Mouse (Mus musculus) right cerebral cortex, postnatal 25 days (tissue): ENCODE results near the gene Wfs1.
"Not testable (repeated sequence)": the region's sequence is repeated elsewhere in the genome, so short reads cannot be mapped to it uniquely, and the experiment has no call there.

Source experiments
- DNase-seq: peaks from one replicate; pipeline ENCODE4 v3.0.0; 2022

Gene Wfs1

DNA sequence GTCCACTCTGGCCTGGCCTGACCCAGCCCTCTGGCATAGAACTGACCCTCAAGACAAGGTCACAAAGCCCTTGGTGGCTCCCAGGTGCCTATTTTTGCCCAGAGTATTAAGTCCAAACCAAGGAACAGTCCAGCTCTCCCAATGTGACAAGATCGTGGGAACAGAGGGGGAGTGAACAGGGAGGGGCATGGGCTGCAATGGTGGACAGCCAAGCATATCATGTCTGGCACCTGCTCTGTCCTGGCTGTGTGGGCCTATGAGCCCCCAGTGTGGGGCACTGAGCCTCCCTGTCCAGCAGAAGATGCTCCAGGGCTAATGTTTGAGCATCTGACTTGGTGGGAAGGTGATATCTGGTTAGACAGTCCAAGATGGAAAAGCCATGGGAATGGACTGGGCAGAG is 2.4 kb downstream of the Wfs1 start:
- DNase-seq = no peak

DNA sequence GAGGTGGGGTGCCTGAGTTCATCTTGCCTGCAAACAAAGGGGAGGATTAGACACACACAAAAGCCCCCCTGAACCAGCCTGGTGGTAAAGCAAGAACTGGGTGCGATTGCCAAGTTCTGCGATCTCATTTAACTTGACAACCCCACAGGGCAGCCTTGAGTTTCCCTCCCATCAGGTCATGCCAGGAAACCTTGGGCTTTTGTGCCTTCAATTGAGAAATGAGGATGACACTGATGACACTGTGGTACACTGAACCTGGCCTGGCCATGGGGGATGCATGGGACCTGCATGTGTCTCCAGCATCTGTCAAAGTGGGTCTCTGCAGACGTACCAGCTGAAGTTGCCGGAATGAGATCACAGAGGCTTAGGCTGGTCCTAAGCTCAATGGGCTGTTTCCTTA is 6.7 kb downstream of the Wfs1 start:
- no peak for DNase-seq

GRCm38 (mm10) chr5:36979631-36980030 is 9.4 kb downstream of the Wfs1 start:
- no peak for DNase-seq

GRCm38 (mm10) chr5:36979001-36979400 is 10.0 kb downstream of the Wfs1 start:
- DNase-seq = no peak

DNA sequence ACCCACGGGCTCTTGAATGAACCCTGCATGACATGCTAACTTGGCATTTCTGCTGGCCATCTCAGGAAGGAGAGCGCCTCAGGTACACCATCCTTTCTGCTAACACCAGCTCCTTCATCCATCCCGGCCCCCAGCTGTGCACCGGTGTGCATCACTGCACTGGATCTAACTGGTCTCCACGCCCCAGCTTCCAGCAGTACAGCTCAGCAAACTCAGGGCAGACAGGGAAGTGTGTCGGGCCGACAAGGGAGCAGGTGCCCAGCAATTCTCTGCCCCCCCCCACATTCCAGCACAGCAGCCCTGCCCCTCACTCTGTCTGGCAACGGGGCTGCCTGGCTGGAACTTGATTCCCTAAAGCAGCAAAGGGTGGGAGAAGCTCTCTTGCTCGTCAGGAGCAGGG is 11.2 kb downstream of the Wfs1 start:
- DNase-seq = no peak

DNA sequence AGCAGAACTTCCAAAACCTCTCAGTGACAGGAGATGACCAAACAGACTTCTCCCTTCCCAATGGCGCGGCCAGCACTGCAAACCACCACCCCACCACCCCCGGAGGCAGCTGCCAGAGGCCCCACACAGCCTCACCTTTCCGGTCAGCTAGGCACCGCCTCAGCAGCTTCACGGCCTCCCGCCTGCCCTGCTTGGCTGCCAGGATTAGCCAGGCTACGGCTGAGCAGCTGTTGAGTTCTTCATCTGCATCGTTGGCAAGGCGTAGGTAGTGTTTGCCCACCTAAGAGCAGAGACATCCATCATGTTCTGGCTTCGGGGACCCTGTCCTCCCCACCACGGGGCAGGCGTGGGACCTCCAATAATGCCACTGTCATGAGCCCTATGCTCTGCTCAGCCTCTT is 13.7 kb downstream of the Wfs1 start:
- no peak for DNase-seq

DNA sequence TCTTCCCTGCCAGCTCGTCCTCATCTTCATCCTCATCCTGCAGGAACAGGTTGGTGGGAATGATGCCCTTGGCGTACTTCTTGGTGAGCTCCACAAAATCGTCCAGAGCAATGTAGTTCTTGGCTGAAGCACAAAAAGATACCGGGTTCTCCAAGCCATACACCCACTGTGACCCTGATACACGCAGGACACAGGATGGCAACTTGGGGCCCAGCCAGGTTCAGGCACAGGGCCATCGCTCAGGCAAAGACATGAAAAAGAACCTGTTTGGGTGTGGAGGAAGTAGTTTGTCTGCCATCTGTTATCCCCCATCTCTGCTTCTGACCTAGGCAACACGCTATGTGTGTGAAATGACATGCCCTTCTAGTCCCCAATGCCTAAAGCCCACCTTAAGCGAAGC is 17.4 kb downstream of the Wfs1 start:
- DNase-seq = no peak

GRCm38 (mm10) chr5:36960501-36960900 is 28.5 kb downstream of the Wfs1 start:
- peak; percentile 51 for DNase-seq

DNA sequence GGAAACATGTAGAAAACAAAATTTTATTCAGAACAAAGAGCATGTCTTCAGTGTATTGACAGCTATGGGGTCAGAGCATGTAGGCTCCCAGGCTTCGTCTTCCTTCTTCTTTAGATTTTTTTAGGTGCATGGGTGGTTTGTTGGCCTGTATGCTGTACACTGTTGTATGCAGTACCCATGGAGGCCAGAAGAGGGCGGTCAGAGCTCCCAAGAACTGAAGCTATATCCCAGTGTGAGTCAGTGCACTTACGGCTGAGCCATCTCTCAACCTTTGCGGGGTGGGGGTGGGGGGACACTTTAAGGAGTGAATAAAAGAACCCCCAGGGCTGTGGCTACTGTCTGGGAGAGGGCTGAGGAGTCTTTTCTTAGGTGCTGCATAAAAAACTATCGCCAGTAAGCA is 30.2 kb downstream of the Wfs1 start:
- peak; percentile 53 for DNase-seq

GRCm38 (mm10) chr5:36955366-36955765 is 33.6 kb downstream of the Wfs1 start:
- no peak for DNase-seq

DNA sequence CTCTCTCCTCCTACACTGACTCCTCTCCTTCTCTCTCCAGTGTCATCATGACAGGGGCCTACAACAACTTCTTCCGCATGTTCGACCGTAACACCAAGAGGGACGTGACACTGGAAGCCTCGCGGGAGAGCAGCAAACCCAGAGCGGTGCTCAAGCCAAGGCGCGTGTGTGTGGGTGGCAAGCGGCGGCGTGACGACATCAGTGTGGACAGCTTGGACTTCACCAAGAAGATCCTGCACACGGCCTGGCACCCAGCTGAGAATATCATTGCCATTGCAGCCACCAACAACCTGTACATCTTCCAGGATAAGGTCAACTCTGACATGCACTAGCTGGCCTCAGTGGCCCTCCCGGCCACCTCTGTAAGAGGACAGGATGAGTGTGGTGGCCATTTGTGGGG is 36.7 kb downstream of the Wfs1 start:
- no peak for DNase-seq

DNA sequence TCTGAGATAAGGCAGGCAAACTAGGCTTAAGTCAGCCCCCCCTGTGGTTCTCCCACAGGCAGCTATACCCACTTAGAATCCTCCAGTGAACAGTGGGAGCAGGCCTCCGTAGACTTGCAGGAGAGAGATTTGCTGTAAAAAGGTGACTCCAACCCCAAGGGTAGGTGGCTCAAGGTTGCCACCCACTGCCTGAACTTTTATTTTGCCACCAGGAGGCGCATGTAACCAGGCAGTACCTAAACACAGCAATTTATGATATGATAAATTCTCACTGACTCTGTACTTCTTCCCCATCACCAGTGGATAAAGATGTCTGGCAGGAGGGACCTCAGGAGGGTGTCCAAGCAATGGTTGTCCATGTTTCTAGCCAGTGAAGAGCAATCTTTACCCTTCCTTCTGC is 38.1 kb downstream of the Wfs1 start:
- DNase-seq = no peak

GRCm38 (mm10) chr5:36948831-36949230 is 40.2 kb downstream of the Wfs1 start:
- peak; percentile 78 for DNase-seq

GRCm38 (mm10) chr5:36946445-36946844 is 42.6 kb downstream of the Wfs1 start:
- peak; percentile 44 for DNase-seq

DNA sequence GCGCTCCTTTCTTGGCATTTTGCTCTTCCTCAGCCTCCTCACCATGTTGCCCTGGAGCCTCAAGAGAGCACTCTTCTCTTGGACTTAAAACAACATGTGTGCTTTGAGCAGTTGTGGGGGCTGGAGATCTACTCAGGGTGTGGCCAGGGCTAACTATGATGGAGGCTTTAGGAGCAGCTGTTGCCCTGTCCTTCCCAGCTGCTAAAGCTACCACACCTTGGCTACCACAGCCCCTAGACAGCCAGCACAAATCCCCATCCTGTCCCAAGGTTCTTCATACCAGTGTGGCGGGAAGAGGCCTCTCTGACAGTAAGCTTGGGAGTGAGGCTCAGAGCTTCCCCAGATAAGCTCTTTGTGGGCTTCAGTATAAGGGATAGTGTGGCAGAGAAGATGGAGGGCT is 43.3 kb downstream of the Wfs1 start:
- no peak for DNase-seq

- DNase-seq = peak; percentile 67
These were observed 43.8 kb downstream of the Wfs1 start for GRCm38 (mm10) chr5:36945102-36945701.

DNA sequence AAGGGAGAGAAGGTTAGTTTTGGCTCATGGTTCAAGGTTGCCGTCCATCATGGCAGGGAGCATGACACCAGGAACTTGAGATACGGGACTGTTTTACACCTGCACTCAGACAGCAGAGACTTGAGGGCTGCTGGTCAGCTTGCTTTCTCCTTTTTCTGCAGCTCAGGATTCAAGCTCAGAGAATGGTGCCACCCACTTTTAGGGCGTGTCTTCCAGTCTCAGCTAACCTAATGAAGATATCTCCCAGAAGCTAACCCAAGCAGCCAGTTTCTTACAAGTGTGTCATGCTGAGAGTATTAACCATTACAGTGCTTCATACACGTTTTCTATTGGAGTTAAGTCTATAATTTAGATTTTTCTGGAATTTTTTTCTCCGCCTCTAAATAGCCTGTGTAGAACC is 44.5 kb downstream of the Wfs1 start:
- no peak for DNase-seq

GRCm38 (mm10) chr5:36942446-36942845 is 46.6 kb downstream of the Wfs1 start:
- DNase-seq = no peak

- DNase-seq = not testable (repeated sequence)
These were observed 50.0 kb downstream of the Wfs1 start for GRCm38 (mm10) chr5:36938991-36939390.

DNA sequence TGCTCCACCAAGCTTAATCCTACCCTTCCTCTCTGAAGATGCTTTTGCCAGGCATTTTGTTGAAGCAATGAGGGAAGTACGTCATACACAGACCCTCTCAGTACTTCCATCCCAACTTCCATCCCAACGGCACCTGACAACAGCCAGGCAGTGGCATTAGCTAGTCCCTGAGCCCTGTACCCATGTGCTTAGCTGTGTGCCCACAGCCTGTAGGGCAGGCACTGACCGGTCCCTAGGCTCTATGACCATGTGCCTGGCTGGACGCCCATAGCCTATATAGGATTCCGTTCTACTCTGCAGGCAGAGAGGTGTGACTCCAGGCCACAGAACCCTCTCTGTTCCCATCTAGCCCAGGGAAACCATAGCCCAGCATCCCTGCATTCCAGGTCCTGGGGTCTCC is 51.0 kb downstream of the Wfs1 start:
- DNase-seq = no peak

- no peak for DNase-seq
These were observed 52.5 kb downstream of the Wfs1 start for GRCm38 (mm10) chr5:36936548-36936947.

DNA sequence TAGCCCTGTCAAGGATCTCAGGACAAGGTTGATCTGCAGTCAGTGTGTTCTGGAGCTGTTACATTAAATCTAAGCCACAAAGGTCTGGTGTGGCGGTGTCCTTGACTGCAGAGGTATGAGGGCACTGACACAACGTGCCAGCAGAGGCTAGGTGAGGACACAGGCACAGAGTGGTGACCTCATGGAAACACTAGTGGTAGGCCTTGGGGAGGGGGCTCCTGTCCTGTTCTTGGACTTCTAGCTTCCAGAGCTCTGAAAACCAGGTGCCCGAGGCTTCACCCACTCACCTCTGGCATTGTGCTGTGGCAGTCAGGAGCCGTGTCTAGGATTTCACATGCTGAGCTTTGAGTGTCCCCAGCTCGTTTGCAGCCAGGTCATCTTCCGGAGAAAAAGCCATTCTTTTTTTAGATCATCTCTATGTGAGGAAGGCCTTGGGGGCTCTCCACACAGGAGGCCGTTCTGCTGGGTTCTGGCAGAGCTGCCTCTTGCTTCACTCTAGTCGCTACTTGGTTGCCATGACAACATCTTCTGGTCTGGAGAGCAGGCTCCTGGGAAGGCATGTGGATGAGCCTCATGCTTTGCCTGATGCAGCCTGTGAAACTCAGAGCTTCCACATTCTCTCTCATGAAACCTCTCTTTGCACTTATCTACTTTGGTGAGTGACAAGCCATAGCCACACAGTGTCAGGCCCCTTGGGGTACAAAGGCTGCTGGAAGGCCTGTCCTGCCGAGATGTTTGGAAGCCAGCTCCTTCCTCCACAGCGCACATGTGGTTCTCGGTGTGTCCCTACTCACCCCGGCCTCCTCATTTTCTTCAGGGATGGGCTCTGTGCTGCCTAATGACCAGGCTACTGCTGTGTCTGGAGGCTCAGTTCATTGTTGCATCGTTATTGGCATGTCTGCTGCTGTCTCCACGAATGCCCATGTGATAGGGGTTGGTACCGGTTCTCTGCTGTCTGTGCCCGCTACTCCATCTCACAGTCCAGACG is 53.2 kb downstream of the Wfs1 start:
- DNase-seq = no peak

DNA sequence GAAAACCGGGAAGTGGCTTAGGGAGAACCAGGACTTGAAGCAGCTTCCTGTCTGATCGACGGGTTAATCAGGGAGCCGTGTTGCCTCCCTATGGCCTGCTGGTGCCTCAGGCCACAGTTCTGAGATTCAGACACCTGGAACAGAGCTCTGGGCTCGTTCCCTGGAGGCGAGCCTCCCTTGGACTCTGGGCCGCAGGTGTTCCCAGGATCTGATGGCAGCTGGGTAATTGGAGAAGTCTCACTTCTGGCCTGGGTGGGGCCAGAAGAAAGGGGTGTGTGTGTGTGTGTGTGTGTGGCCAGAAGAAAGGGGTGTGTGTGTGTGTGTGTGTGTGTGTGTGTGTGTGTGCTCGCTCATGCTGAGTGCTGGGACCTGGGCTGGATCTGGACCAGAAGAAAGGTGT is 55.6 kb downstream of the Wfs1 start:
- no peak for DNase-seq

GRCm38 (mm10) chr5:36929376-36929775 is 59.6 kb downstream of the Wfs1 start:
- DNase-seq = no peak
